ENCODE assay signal across 13 mouse cellular contexts in genomic region chr9:77352432-77353175, GRCm38 (mm10). TPM values are rescaled to one million over a fixed set of nuclear protein-coding genes. Genes with fewer than 3 reads are reported as not detected.
DNase-seq lines count a peak whose midpoint lies in the region; ATAC-seq and TF ChIP-seq lines count a peak whose summit lies in the region.
"Had no signal": no experiment of that assay in that cellular context is flagged by ENCODE, and none has a peak within 500 bp of the region (broad histone marks: within the 10 kb centered on the region; RNA-seq: fewer than 3 reads in every experiment).

TSS of gene Mlip (minus strand) at chr9:77352969.

- H3K4me3 ChIP-seq in lung, embryonic 16.5 days (ENCODE audit: low read length) = no peak within 1 kb of the TSS
- H3K4me3 ChIP-seq in heart, adult 2 months = peak within 1 kb of the TSS; percentile 23; the same call in 1 of the 2 replicates
- H3K4me3 ChIP-seq: limb, embryonic 15.5 days had no signal

- no peak for TF ChIP-seq POLR2A in heart, adult 2 months (IDR thresholded peaks at IDR 0.05; ENCODE audit: insufficient read depth, low read depth, low read length)

- no peak for TF ChIP-seq CTCF in heart, adult 2 months (IDR thresholded peaks at IDR 0.05)

- peak; percentile 15; the same call in 1 of the 2 replicates for ATAC-seq in lung, embryonic 16.5 days (ENCODE audit: low read depth)
- ATAC-seq: forebrain, postnatal 0 days; inflammation-experienced regulatory T-cells, adult 6 months had no signal

- 0 out of 2 replicates have a peak, but pooled peaks have one; percentile 55 for TF ChIP-seq EP300 in heart, adult 2 months (IDR thresholded peaks at IDR 0.05; ENCODE audit: insufficient read depth, low read depth, low read length)

- H3K4me1 ChIP-seq in lung, embryonic 16.5 days (replicated peaks; ENCODE audit: control insufficient read depth, insufficient read depth, low read length) = no peaks in the 10 kb centered on the region; the same call in 1 of the 2 replicates
- H3K4me1 ChIP-seq in heart, adult 2 months (ENCODE audit: control insufficient read depth, insufficient read depth, low read length) = peaks cover 2% of the 10 kb centered on the region
- H3K4me1 ChIP-seq: limb, embryonic 15.5 days had no signal

- no peak within 1 kb of the TSS for H3K4me2 ChIP-seq in lung, embryonic 16.5 days (ENCODE audit: low read depth, low read length)
- H3K4me2 ChIP-seq: limb, embryonic 15.5 days had no signal

- no peak for DNase-seq in lung, postnatal 36 days
- peak in 1 of 2 experiments; percentile 40 for DNase-seq in heart, adult 2 months
- DNase-seq in heart, postnatal 4 days = peak; percentile 44
- DNase-seq in skeletal muscle tissue, adult 2 months (ENCODE audit: low read depth, low spot score) = peak; percentile 57
- no peak for DNase-seq in kidney, postnatal 4 days
- DNase-seq in urinary bladder, postnatal 36 days (ENCODE audit: low spot score in 2 of 2) = no peak
- DNase-seq in thymus, postnatal 14 days = no peak
- DNase-seq: forebrain, postnatal 0 days; right cerebral cortex, adult 18-20 months had no signal

- H3K27me3 ChIP-seq in lung, embryonic 16.5 days (ENCODE audit: control insufficient read depth, insufficient read depth, low read depth, low read length) = no peaks in the 10 kb centered on the region
- no peaks in the 10 kb centered on the region for H3K27me3 ChIP-seq in heart, adult 2 months (ENCODE audit: control insufficient read depth, insufficient read depth, low read length)
- H3K27me3 ChIP-seq: limb, embryonic 15.5 days had no signal

- H3K9me3 ChIP-seq in lung, embryonic 16.5 days (ENCODE audit: control insufficient read depth, low read length) = no peaks in the 10 kb centered on the region
- H3K9me3 ChIP-seq: limb, embryonic 15.5 days had no signal

- 36% methylated on average over 14 of the region's 14 CpGs for WGBS in lung, embryonic 16.5 days
- 35% methylated on average over 14 of the region's 14 CpGs for WGBS in heart, adult 2 months

- H3K36me3 ChIP-seq in lung, embryonic 16.5 days (ENCODE audit: control insufficient read depth, insufficient read depth, low read length) = no peaks in the 10 kb centered on the region
- H3K36me3 ChIP-seq in heart, adult 2 months (ENCODE audit: control insufficient read depth, insufficient read depth, low read length) = no peaks in the 10 kb centered on the region
- H3K36me3 ChIP-seq: limb, embryonic 15.5 days had no signal

- no peak within 1 kb of the TSS for H3K9ac ChIP-seq in lung, embryonic 16.5 days (ENCODE audit: low read length)
- H3K9ac ChIP-seq in heart, adult 2 months (ENCODE audit: low read depth, low read length) = no peak within 1 kb of the TSS
- H3K9ac ChIP-seq: forebrain, postnatal 0 days; limb, embryonic 15.5 days had no signal

- no peaks in the 10 kb centered on the region for H3K79me2 ChIP-seq in heart, adult 2 months (replicated peaks; ENCODE audit: control insufficient read depth, insufficient read depth, low read length)

- no peak within 1 kb of the TSS; the same call in 1 of the 2 replicates for H3K27ac ChIP-seq in lung, embryonic 16.5 days (ENCODE audit: low read length)
- H3K27ac ChIP-seq in heart, adult 2 months = peak within 1 kb of the TSS; percentile 51
- H3K27ac ChIP-seq: limb, embryonic 15.5 days; macrophage had no signal

- intact Hi-C loops in heart, adult 2 months (cut with DNase I) = no loop called here

RNA-seq across cellular contexts. Expression of gene Mlip, which starts in this region (rescaled TPM):
- polyA plus RNA-seq in lung, embryonic 16.5 days (2015; fragmentation: Nextera tagmentation; extraction: Ambion mirVana) = 4.7 and 5.6 TPM in 2 replicates
- 100 to 1,000 TPM; 128 to 148 TPM for total RNA-seq in heart, adult 2 months (2021)
- polyA plus RNA-seq in heart, adult 2 months (2012; rRNA removed) = 110 and 153 TPM in 2 replicates
- total RNA-seq in heart, postnatal 4 days (2021) = 100 to 1,000 TPM; 159 to 165 TPM
- polyA plus RNA-seq: macrophage had no signal

Comparison
In these comparisons a context has a peak if more than half of its experiments do, and no peak if none do; other contexts are left out.
1. RNA of gene Mlip (polyA plus RNA-seq): 110 to 153 TPM in heart, adult 2 months; 4.7 to 5.6 TPM in lung, embryonic 16.5 days; every median in the first group is over 10 times any median in the second.
2. DNase-seq: peak in heart, postnatal 4 days (single experiment) and skeletal muscle tissue, adult 2 months (single experiment); none in lung, postnatal 36 days (single experiment), kidney, postnatal 4 days (0 of 2), urinary bladder, postnatal 36 days (0 of 2) and thymus, postnatal 14 days (single experiment).